Mouse (Mus musculus): ENCODE measurements around the gene Adk. TPM values are rescaled to one million over a fixed set of nuclear protein-coding genes. Genes with fewer than 3 reads are reported as not detected.

Gene Adk
- polyA plus RNA-seq, 1 experiment from 2014 or later = 33.5 TPM

- Histone ChIP-seq H3K4me3 (ENCODE audit: low read depth, low read length) (no peak overlapping the region), H3K36me3 (ENCODE audit: control insufficient read depth, insufficient read depth, low read length) (no peaks in the 10 kb centered on the region), H3K27me3 (ENCODE audit: control insufficient read depth, insufficient read depth, low read length) (no peaks in the 10 kb centered on the region), H3K4me2 (ENCODE audit: low read depth, low read length) (no peak overlapping the region), H3K9me3 (ENCODE audit: control insufficient read depth, low read length) (no peaks in the 10 kb centered on the region), H3K4me1 (ENCODE audit: control insufficient read depth, insufficient read depth, low read length) (no peaks in the 10 kb centered on the region), H3K27ac (ENCODE audit: low read depth, low read length) (no peak overlapping the region), H3K9ac (replicated peaks; ENCODE audit: low read depth, low read length) (no peak overlapping the region)
- 61% methylated on average over 9 of the region's 9 CpGs for WGBS
- ATAC-seq (ENCODE audit: low read depth) = no peak
Measured at GRCm38 (mm10) chr14:21287726-21288442, 235.5 kb downstream of the Adk start.

GRCm38 (mm10) chr14:21299743-21300142, 247.4 kb downstream of the Adk start:
- WGBS = 85% methylated on average over 4 of the region's 4 CpGs
- no peak for ATAC-seq (ENCODE audit: low read depth)

GRCm38 (mm10) chr14:21304815-21305214, 252.4 kb downstream of the Adk start:
- no peaks in the 10 kb centered on the region for H3K36me3 ChIP-seq (ENCODE audit: control insufficient read depth, insufficient read depth, low read length)
- no peak overlapping the region for H3K9ac ChIP-seq (replicated peaks; ENCODE audit: low read depth, low read length)

More at GRCm38 (mm10) chr14:21299743-21300142, 247.4 kb downstream of the Adk start:
- H3K27me3 ChIP-seq (ENCODE audit: control insufficient read depth, insufficient read depth, low read length) = no peaks in the 10 kb centered on the region
- no peaks in the 10 kb centered on the region for H3K9me3 ChIP-seq (ENCODE audit: control insufficient read depth, low read length)
- no peak overlapping the region for H3K4me3 ChIP-seq (ENCODE audit: low read depth, low read length)
- no peak overlapping the region for H3K27ac ChIP-seq (ENCODE audit: low read depth, low read length)
- H3K36me3 ChIP-seq (ENCODE audit: control insufficient read depth, insufficient read depth, low read length) = no peaks in the 10 kb centered on the region
- no peak overlapping the region for H3K4me2 ChIP-seq (ENCODE audit: low read depth, low read length)
- H3K4me1 ChIP-seq (ENCODE audit: control insufficient read depth, insufficient read depth, low read length) = no peaks in the 10 kb centered on the region
- no peak overlapping the region for H3K9ac ChIP-seq (replicated peaks; ENCODE audit: low read depth, low read length)

GRCm38 (mm10) chr14:21308349-21308936, 256.1 kb downstream of the Adk start:
- no peak overlapping the region for H3K9ac ChIP-seq (replicated peaks; ENCODE audit: low read depth, low read length)
- H3K4me3 ChIP-seq (ENCODE audit: low read depth, low read length) = no peak overlapping the region
- no peaks in the 10 kb centered on the region for H3K9me3 ChIP-seq (ENCODE audit: control insufficient read depth, low read length)
- H3K36me3 ChIP-seq (ENCODE audit: control insufficient read depth, insufficient read depth, low read length) = no peaks in the 10 kb centered on the region
- no peak overlapping the region for H3K4me2 ChIP-seq (ENCODE audit: low read depth, low read length)
- no peak overlapping the region for H3K27ac ChIP-seq (ENCODE audit: low read depth, low read length)
- H3K4me1 ChIP-seq (ENCODE audit: control insufficient read depth, insufficient read depth, low read length) = no peaks in the 10 kb centered on the region
- ATAC-seq (ENCODE audit: low read depth) = no peak
- 47% methylated on average over 4 of the region's 4 CpGs for WGBS
- no peaks in the 10 kb centered on the region for H3K27me3 ChIP-seq (ENCODE audit: control insufficient read depth, insufficient read depth, low read length)

More at GRCm38 (mm10) chr14:21304815-21305214, 252.4 kb downstream of the Adk start:
- Histone ChIP-seq H3K27ac (ENCODE audit: low read depth, low read length) (no peak overlapping the region), H3K9me3 (ENCODE audit: control insufficient read depth, low read length) (no peaks in the 10 kb centered on the region), H3K4me1 (ENCODE audit: control insufficient read depth, insufficient read depth, low read length) (no peaks in the 10 kb centered on the region), H3K4me3 (ENCODE audit: low read depth, low read length) (no peak overlapping the region), H3K4me2 (ENCODE audit: low read depth, low read length) (no peak overlapping the region), H3K27me3 (ENCODE audit: control insufficient read depth, insufficient read depth, low read length) (no peaks in the 10 kb centered on the region)
- WGBS = 100% methylated on average over 1 of the region's 1 CpGs
- ATAC-seq (ENCODE audit: low read depth) = no peak

GRCm38 (mm10) chr14:21310530-21310929, 258.2 kb downstream of the Adk start:
- 86% methylated on average over 5 of the region's 5 CpGs for WGBS
- Histone ChIP-seq H3K36me3 (ENCODE audit: control insufficient read depth, insufficient read depth, low read length) (no peaks in the 10 kb centered on the region), H3K4me2 (ENCODE audit: low read depth, low read length) (no peak overlapping the region), H3K27ac (ENCODE audit: low read depth, low read length) (no peak overlapping the region), H3K9ac (replicated peaks; ENCODE audit: low read depth, low read length) (no peak overlapping the region), H3K4me1 (ENCODE audit: control insufficient read depth, insufficient read depth, low read length) (no peaks in the 10 kb centered on the region), H3K4me3 (ENCODE audit: low read depth, low read length) (no peak overlapping the region), H3K9me3 (ENCODE audit: control insufficient read depth, low read length) (no peaks in the 10 kb centered on the region), H3K27me3 (ENCODE audit: control insufficient read depth, insufficient read depth, low read length) (no peaks in the 10 kb centered on the region)
- no peak for ATAC-seq (ENCODE audit: low read depth)

GRCm38 (mm10) chr14:21313561-21314342, 261.4 kb downstream of the Adk start:
- Histone ChIP-seq H3K27ac (ENCODE audit: low read depth, low read length) (no peak overlapping the region), H3K27me3 (ENCODE audit: control insufficient read depth, insufficient read depth, low read length) (no peaks in the 10 kb centered on the region), H3K36me3 (ENCODE audit: control insufficient read depth, insufficient read depth, low read length) (no peaks in the 10 kb centered on the region), H3K4me3 (ENCODE audit: low read depth, low read length) (no peak overlapping the region), H3K9ac (replicated peaks; ENCODE audit: low read depth, low read length) (no peak overlapping the region), H3K4me1 (ENCODE audit: control insufficient read depth, insufficient read depth, low read length) (no peaks in the 10 kb centered on the region), H3K9me3 (ENCODE audit: control insufficient read depth, low read length) (no peaks in the 10 kb centered on the region), H3K4me2 (ENCODE audit: low read depth, low read length) (no peak overlapping the region)
- ATAC-seq (ENCODE audit: low read depth) = no peak
- 87% methylated on average over 11 of the region's 11 CpGs for WGBS

- WGBS = 89% methylated on average over 3 of the region's 3 CpGs
- Histone ChIP-seq H3K4me1 (ENCODE audit: control insufficient read depth, insufficient read depth, low read length) (no peaks in the 10 kb centered on the region), H3K27me3 (ENCODE audit: control insufficient read depth, insufficient read depth, low read length) (no peaks in the 10 kb centered on the region), H3K9ac (replicated peaks; ENCODE audit: low read depth, low read length) (no peak overlapping the region), H3K36me3 (ENCODE audit: control insufficient read depth, insufficient read depth, low read length) (no peaks in the 10 kb centered on the region), H3K27ac (ENCODE audit: low read depth, low read length) (no peak overlapping the region), H3K4me3 (ENCODE audit: low read depth, low read length) (no peak overlapping the region), H3K9me3 (ENCODE audit: control insufficient read depth, low read length) (no peaks in the 10 kb centered on the region), H3K4me2 (ENCODE audit: low read depth, low read length) (no peak overlapping the region)
- no peak for ATAC-seq (ENCODE audit: low read depth)
Measured at GRCm38 (mm10) chr14:21314466-21314865, 262.1 kb downstream of the Adk start.

- 91% methylated on average over 1 of the region's 1 CpGs for WGBS
- H3K27ac ChIP-seq (ENCODE audit: low read depth, low read length) = no peak overlapping the region
- H3K4me3 ChIP-seq (ENCODE audit: low read depth, low read length) = no peak overlapping the region
- ATAC-seq (ENCODE audit: low read depth) = no peak
- H3K9ac ChIP-seq (replicated peaks; ENCODE audit: low read depth, low read length) = no peak overlapping the region
- peaks cover 10% of the 10 kb centered on the region for H3K4me1 ChIP-seq (ENCODE audit: control insufficient read depth, insufficient read depth, low read length)
- no peaks in the 10 kb centered on the region for H3K36me3 ChIP-seq (ENCODE audit: control insufficient read depth, insufficient read depth, low read length)
- H3K4me2 ChIP-seq (ENCODE audit: low read depth, low read length) = no peak overlapping the region
- no peaks in the 10 kb centered on the region for H3K27me3 ChIP-seq (ENCODE audit: control insufficient read depth, insufficient read depth, low read length)
- no peaks in the 10 kb centered on the region for H3K9me3 ChIP-seq (ENCODE audit: control insufficient read depth, low read length)
Measured at GRCm38 (mm10) chr14:21334826-21335225, 282.5 kb downstream of the Adk start.
